Mouse (Mus musculus) kidney, embryonic 15.5 days (tissue): ENCODE results near the gene Ufsp1. TPM values are rescaled to one million over a fixed set of nuclear protein-coding genes. Genes with fewer than 3 reads are reported as not detected.

Experiments used
- ATAC-seq: fragments of 200-750 bp; cut with Nextera tagmentation; replicated peaks from 2 replicates; pipeline ENCODE4 v1.8.0; 2017; ENCODE audit warnings: moderate TSS enrichment; ENCODE audit not compliant: low FRiP score
- H3K27ac ChIP-seq: fragments of 300-500 bp; sonication (generic); 2 replicates; pipeline ENCODE4 v1.5.1; 2015; ENCODE audit warnings: mild to moderate bottlenecking, inconsistent platforms
- H3K27me3 ChIP-seq: fragments of 300-500 bp; sonication (generic); 2 replicates; pipeline ENCODE4 v1.6.1; 2015; ENCODE audit warnings: inconsistent platforms
- H3K36me3 ChIP-seq: fragments of 300-500 bp; sonication (generic); 2 replicates; pipeline ENCODE4 v1.6.1; 2015; ENCODE audit warnings: inconsistent platforms
- H3K4me1 ChIP-seq: fragments of 300-500 bp; sonication (generic); 2 replicates; pipeline ENCODE4 v1.6.1; 2015; ENCODE audit warnings: inconsistent platforms
- H3K4me2 ChIP-seq: fragments of 300-500 bp; sonication (generic); 2 replicates; pipeline ENCODE4 v1.6.1; 2015; ENCODE audit warnings: moderate library complexity, mild to moderate bottlenecking, inconsistent platforms
- H3K4me3 ChIP-seq: fragments of 300-500 bp; sonication (generic); replicated peaks from 2 replicates; pipeline ENCODE4 v1.5.1; 2015; ENCODE audit warnings: mild to moderate bottlenecking, inconsistent platforms
- H3K9ac ChIP-seq: fragments of 300-500 bp; sonication (generic); 2 replicates; pipeline ENCODE4 v1.6.1; 2015; ENCODE audit warnings: mild to moderate bottlenecking, inconsistent platforms
- H3K9me3 ChIP-seq: fragments of 300-500 bp; sonication (generic); replicated peaks from 2 replicates; pipeline ENCODE4 v1.6.1; 2016; ENCODE audit warnings: inconsistent platforms
- WGBS: fragments of 180-500 bp; shearing (Covaris S2); methylation state at CpG from one replicate; pipeline ENCODE4 v1.1.7; 2015; ENCODE audit warnings: mixed read lengths; 5-methylcytosine and 5-hydroxymethylcytosine counted together
- polyA plus RNA-seq: library from polyadenylated mRNA; unstranded; fragments of >200 nt; fragmentation: Nextera tagmentation; extraction: Ambion mirVana; gene quantifications from 2 replicates; pipeline ENCODE4 v1.2.1, GENCODE M21; 2015

The Ufsp1 gene
- polyA plus RNA-seq, 1 experiment from 2014 or later: 5.9 TPM

DNA sequence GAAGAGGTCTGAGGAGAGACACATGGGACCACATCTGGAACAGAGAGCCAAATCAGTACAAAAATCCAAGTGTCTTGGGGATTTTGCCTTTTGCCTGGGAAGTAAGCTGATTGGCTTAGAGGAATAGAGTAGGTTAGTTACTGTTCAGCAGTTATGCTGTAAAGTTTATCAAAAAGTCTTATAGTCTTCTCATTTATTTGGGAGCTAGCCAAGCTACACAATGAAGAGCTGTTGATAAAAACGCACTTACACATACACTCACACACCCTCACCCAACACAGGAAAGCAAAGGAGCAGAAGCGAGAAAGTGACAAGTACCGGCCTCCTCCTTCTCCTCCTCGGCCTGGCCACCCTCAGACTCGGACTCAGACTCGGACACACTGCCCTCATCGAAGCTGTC, 4.8 kb downstream of the Ufsp1 start:
- H3K9me3 ChIP-seq: no peaks in the 10 kb centered on the region
- ATAC-seq: no peak
- no peak overlapping the region for H3K4me2 ChIP-seq
- H3K36me3 ChIP-seq: peaks cover 94% of the 10 kb centered on the region
- no peak overlapping the region for H3K27ac ChIP-seq
- H3K9ac ChIP-seq: no peak overlapping the region
- no peak overlapping the region for H3K4me3 ChIP-seq
- H3K4me1 ChIP-seq: peaks cover 31% of the 10 kb centered on the region
- WGBS: 84% methylated on average over 7 of the region's 7 CpGs
- H3K27me3 ChIP-seq: no peaks in the 10 kb centered on the region

DNA sequence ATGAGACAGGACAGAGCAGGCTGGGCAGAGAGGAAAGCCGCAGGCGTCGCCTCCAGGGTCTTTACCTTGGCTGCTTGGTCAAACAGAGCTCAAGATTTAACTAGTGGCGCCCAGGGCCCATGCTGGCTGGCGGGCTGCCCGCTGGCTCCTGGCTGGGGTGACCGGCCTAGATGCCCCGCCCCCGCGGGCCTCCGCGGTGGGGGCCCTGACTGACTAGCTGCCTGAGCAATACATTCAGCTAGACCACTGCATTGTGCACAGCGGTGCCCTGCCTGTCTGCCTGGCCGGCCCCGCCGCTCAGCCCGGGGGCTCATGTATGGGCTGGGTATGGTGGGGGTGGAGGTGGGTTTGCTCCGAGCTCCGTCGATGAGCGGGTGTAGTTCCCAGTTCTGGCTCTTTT, 6.8 kb downstream of the Ufsp1 start:
- no peak overlapping the region for H3K27ac ChIP-seq
- H3K36me3 ChIP-seq: peaks cover 95% of the 10 kb centered on the region
- no peaks in the 10 kb centered on the region for H3K27me3 ChIP-seq
- H3K9me3 ChIP-seq: no peaks in the 10 kb centered on the region
- no peak overlapping the region for H3K4me2 ChIP-seq
- H3K9ac ChIP-seq: no peak overlapping the region
- no peak overlapping the region for H3K4me3 ChIP-seq
- WGBS: 85% methylated on average over 21 of the region's 21 CpGs
- no peak for ATAC-seq
- H3K4me1 ChIP-seq: peaks cover 34% of the 10 kb centered on the region

DNA sequence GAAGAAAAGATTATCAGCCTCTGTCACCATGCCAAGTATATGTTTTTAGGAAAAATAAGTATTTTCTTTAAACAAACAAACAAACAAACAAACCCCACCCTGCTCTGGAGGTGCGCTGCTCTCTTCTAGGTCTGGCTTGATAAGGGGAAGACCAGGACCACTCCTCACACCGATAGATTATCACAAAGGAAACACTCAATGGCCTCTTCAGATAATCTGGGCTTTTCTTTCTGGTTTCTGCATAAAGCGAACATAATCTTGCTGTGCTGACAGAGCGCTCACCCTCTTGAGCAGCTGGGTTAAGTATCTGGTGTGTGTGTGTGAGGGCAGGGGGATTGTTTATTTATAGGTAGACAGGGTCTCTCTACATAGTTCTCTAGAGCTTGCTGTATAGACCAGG, 9.2 kb downstream of the Ufsp1 start:
- Histone ChIP-seq H3K4me1 (peaks cover 46% of the 10 kb centered on the region), H3K4me3 (no peak overlapping the region), H3K36me3 (peaks cover 75% of the 10 kb centered on the region), H3K27me3 (no peaks in the 10 kb centered on the region), H3K4me2 (no peak overlapping the region), H3K9ac (no peak overlapping the region), H3K27ac (no peak overlapping the region), H3K9me3 (no peaks in the 10 kb centered on the region)
- ATAC-seq: no peak
- 91% methylated on average over 4 of the region's 4 CpGs for WGBS

DNA sequence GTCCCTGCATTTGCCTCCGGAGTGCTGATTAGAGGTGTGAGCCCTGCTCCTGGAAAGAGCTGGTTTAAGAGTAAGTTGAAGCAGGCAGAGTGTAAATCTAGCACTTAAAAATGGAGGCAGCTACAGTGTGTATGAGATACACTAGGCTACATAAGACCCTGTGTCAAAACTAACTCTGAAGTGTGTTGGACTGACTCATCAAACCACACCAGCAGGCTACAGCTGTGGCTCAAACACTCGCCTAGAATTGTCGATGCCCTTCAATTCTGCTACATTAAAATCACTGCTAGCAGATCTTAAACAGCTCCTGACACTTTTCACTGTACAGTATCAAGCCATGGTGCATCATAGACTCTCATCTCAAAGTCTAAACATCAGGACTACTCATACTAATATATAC, 9.7 kb downstream of the Ufsp1 start:
- H3K36me3 ChIP-seq: peaks cover 75% of the 10 kb centered on the region
- H3K4me1 ChIP-seq: peaks cover 48% of the 10 kb centered on the region
- no peak overlapping the region for H3K27ac ChIP-seq
- peak overlapping the region; percentile 98; the same call in 1 of the 2 replicates for H3K4me3 ChIP-seq
- H3K9me3 ChIP-seq: no peaks in the 10 kb centered on the region
- H3K4me2 ChIP-seq: peak overlapping the region; percentile 68; the same call in 1 of the 2 replicates
- ATAC-seq: no peak
- no peaks in the 10 kb centered on the region for H3K27me3 ChIP-seq
- 0 out of 2 replicates have a peak overlapping the region, but pooled peaks have one; percentile 14 for H3K9ac ChIP-seq
- WGBS: 80% methylated on average over 3 of the region's 3 CpGs

DNA sequence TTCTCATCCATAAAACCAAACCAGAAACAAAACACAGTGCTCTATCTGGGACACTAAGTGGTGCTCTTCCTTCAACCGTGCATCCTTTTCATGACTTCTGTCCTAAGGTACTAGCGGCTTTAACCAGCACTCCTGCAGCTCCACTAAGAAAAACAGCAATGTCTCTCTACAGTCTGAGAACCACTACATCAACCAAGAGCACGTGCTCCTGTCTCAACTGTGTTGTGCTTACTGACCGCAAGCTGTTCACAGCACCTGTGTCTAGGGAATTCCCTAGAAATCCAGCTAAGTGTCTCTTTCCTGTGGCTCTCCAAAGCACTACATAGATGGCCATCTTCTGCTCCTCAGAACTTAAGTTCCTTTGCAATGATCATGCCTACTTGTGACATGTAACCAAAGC, 10.4 kb downstream of the Ufsp1 start:
- Histone ChIP-seq H3K4me1 (peaks cover 48% of the 10 kb centered on the region), H3K4me2 (peak overlapping the region; percentile 68), H3K9ac (peak overlapping the region; percentile 99; the same call in 1 of the 2 replicates), H3K9me3 (no peaks in the 10 kb centered on the region), H3K27ac (no peak overlapping the region), H3K4me3 (peak overlapping the region; percentile 98), H3K36me3 (peaks cover 75% of the 10 kb centered on the region), H3K27me3 (no peaks in the 10 kb centered on the region)
- 33% methylated on average over 4 of the region's 4 CpGs for WGBS
- no peak for ATAC-seq

DNA sequence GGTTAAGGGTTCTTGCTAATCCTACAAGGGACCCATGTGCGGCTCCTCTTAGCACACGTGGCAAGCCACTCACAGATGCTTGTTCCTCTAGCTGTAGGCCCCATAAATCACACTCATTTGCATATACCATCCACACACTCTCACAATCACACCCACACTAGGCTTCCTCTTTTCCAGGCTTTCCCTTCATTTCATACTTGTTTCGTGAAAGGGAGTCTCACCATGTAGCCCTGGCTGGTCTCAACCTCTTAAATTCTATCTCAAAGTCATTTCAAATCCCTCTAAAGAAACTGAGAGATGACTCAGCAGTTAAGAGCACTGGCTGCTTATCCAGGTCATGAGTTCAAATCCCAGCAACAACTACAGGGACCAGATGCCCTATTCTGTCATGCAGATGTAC, 11.4 kb downstream of the Ufsp1 start:
- Histone ChIP-seq H3K9ac (peak overlapping the region; percentile 99), H3K36me3 (peaks cover 75% of the 10 kb centered on the region)
- 44% methylated on average over 3 of the region's 3 CpGs for WGBS

DNA sequence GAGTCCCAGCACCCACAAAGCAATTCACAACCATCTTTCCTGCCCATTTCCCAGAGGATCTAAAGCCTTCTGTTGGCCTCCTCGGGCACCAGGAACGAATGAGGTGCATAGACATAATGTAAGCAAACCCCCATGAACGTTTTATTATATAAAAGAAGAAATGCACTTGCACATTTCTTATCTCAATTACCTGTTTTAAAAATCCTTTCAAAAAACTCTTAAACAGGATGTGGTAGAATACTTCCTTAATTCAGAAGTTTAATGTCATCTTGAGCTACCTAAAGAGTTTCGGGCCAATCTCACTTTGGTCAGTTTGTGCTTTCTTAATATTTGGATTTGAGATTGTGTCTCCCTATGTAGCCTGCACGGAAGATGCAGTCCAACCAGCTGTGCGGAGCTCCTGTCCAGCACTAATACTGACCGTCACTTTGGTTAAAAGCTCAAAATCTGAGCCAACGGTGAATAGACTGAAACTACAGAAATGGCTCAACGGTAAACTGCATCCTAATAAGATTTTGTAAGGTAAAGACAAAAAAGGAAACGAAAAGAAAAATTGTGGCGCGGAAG, 12.1 kb downstream of the Ufsp1 start:
- Histone ChIP-seq H3K9ac (peak overlapping the region; percentile 99), H3K4me2 (peak overlapping the region; percentile 68), H3K27me3 (no peaks in the 10 kb centered on the region), H3K4me3 (peak overlapping the region; percentile 98), H3K36me3 (peaks cover 73% of the 10 kb centered on the region), H3K4me1 (peaks cover 51% of the 10 kb centered on the region), H3K9me3 (no peaks in the 10 kb centered on the region), H3K27ac (peak overlapping the region; percentile 96)
- 14% methylated on average over 12 of the region's 12 CpGs for WGBS
- no peak for ATAC-seq

More for the DNA sequence above, 11.4 kb downstream of the Ufsp1 start:
- Histone ChIP-seq H3K9me3 (no peaks in the 10 kb centered on the region), H3K27ac (no peak overlapping the region), H3K4me1 (peaks cover 48% of the 10 kb centered on the region), H3K27me3 (no peaks in the 10 kb centered on the region), H3K4me3 (peak overlapping the region; percentile 98), H3K4me2 (peak overlapping the region; percentile 68)
- no peak for ATAC-seq

DNA sequence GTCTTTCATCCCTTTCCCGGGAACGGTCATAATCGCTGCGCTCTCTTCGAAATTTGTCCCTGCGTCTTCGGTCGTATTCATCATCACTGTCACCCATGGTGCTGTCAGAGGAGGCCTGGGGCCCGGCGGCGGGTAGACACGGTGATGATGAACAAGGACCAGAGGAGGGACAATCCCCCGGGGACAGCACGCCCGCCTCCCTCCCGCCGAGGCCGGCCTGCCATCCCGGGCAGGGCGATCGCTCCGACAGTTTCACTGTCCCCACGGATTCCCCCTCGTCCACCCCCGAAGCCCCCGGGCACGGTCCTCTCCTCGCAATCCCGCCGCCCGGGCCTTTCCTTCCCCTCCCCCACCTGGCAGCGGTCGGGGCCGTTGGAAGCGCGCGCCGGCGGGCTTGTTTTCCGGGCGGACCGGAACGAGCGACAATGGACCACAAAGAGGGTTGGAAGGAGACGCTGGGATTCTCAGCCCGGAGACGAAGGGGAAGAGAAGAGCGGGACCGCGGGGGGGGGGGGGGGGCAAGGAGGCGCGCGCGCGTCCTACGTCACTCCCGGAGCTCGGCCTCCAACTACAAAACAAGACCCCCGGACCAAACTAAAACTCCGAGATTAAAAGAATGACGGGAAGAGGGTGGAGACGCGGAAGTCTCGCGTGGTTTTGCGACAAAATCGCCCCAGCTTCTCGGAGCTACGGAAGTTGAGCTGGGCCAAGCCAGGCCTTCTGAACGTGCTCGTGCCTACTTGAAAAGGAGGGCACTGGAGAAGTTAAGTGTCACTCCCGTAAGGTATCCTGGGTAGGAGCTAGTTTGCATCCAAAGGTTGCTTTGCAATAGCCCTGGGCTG, 12.9 kb downstream of the Ufsp1 start, which contains the start of gene Srrt:
Gene Srrt (minus strand): TSS at position 604 of the 842 bp plus-strand sequence.
- no peaks in the 10 kb centered on the region for H3K9me3 ChIP-seq
- peaks cover 72% of the 10 kb centered on the region for H3K36me3 ChIP-seq
- peak within 1 kb of the TSS; percentile 96 for H3K27ac ChIP-seq
- H3K4me1 ChIP-seq: peaks cover 59% of the 10 kb centered on the region
- peak; percentile 92 for ATAC-seq
- under 1% methylated on average over 70 of the region's 72 CpGs for WGBS
- no peaks in the 10 kb centered on the region for H3K27me3 ChIP-seq
- H3K9ac ChIP-seq: peak within 1 kb of the TSS; percentile 99
- peak within 1 kb of the TSS; percentile 98 for H3K4me3 ChIP-seq
- peak within 1 kb of the TSS; percentile 68 for H3K4me2 ChIP-seq

DNA sequence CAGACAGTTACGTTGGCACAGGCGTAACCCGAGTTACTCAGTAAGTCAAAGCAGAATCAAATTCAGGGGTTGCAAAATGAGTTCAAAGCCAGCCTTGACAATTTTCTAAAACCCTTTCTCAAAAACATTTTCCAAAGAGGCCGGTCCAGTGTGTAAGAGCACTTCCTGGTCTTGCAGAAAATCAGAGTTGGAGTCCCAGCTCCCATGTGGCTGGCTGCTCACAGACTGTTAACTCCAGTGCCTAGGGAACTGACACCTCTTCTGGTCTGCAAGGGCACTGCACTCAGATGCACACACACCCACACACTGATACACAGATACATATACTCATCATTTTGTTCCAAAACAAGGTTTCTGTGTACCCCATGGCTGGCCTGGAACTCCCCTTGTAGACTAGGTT, 13.9 kb downstream of the Ufsp1 start:
- Histone ChIP-seq H3K4me1 (peaks cover 64% of the 10 kb centered on the region), H3K27ac (peak overlapping the region; percentile 96), H3K36me3 (peaks cover 65% of the 10 kb centered on the region), H3K4me3 (peak overlapping the region; percentile 98), H3K9me3 (no peaks in the 10 kb centered on the region), H3K9ac (peak overlapping the region; percentile 99), H3K27me3 (no peaks in the 10 kb centered on the region), H3K4me2 (peak overlapping the region; percentile 68)
- WGBS: 95% methylated on average over 4 of the region's 4 CpGs
- ATAC-seq: no peak

DNA sequence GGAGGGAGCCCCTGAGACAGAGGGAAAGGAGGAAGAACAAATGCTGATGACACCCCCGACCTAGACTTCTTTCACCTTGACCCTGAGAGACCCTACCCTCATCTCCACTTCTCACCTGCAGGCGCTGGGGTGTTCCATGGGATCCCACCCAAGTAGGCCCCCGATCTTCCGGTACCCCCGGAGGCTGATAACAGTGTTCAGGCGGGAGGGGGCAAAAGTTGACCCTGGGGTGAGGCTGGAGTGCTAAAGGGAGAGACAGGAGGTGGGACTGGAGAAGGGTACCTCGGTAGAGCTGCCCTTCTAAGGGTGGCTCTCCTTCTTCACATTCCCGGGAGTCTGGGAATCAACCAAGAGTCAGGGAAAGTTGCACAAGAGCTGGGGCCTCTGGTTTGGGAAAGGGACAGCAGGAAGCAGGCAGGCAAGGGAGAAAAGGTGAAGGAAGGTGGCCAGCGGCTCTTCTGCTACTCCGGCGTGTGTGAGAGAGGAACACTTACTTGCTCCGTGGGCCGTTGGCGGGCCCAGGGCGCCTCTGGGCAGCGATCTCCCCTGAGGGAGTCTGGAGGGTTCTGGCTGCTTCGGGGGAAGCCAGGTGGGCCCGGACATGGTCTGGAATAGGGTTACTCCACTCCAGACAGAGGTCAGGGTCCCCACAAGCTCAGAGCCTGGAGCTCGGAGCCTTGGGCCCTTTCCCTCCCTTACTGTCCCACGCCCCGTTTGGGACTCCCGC, 19.2 kb downstream of the Ufsp1 start:
- WGBS: 1% methylated on average over 22 of the region's 22 CpGs
- ATAC-seq: peak; percentile 72

DNA sequence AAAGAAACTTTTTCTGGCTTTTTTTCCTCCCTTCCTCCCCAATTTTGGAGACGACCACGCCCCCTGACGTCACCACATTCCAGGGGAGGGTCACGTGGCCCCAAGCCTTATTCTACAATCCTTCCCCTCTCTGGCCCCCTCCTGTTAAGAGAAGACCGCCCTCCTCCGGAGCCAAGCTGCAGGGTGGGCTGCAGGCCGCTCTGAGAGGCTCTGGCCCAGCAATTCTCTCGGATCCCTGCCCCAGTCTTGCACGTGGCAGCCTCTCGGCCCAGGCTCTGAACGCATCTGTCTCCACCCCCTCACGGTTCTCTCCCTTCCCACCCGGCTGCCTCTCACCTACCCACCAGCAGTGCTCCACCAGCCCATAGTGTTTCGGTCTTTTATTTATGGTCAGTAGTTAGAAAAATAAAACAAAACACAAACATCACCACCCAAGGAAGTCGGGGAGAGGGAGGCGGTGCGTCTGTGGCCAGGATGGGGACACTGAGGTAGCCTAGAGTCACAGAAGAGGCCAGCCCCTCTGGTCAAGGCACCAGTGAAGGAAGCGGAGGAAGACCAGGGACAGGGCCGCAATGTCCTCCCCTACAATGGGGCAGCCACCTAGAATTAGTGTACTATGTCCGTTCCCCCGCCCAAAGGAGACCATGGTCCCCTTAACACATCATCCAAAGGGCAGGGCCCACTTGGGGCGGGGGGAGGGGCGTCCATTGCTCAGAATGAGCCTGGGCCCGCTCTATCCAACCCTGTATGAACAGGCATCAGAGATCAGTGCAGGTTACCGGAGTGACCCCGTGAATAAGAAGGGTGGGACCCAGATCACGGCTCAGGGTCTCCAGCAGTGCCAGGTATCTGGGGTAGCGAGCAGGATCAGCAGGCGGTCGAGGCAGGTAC, 20.0 kb downstream of the Ufsp1 start, which contains the start of gene Trip6:
Gene Trip6 (minus strand): TSS at position 212 of the 891 bp plus-strand sequence.
- Histone ChIP-seq H3K4me3 (peak within 1 kb of the TSS; percentile 75), H3K9ac (peak within 1 kb of the TSS; percentile 80), H3K4me1 (peaks cover 41% of the 10 kb centered on the region), H3K27me3 (no peaks in the 10 kb centered on the region), H3K36me3 (peaks cover 51% of the 10 kb centered on the region), H3K27ac (peak within 1 kb of the TSS; percentile 95), H3K4me2 (peak within 1 kb of the TSS; percentile 85), H3K9me3 (no peaks in the 10 kb centered on the region)
- ATAC-seq: peak; percentile 95
- WGBS: 17% methylated on average over 30 of the region's 30 CpGs

More for the DNA sequence above, 19.2 kb downstream of the Ufsp1 start:
- Histone ChIP-seq H3K27ac (peak overlapping the region; percentile 95), H3K36me3 (peaks cover 53% of the 10 kb centered on the region), H3K4me2 (peak overlapping the region; percentile 85), H3K9ac (peak overlapping the region; percentile 80), H3K27me3 (no peaks in the 10 kb centered on the region), H3K9me3 (no peaks in the 10 kb centered on the region), H3K4me1 (peaks cover 43% of the 10 kb centered on the region), H3K4me3 (peak overlapping the region; percentile 75)
